Mouse (Mus musculus): Measurements from ENCODE around the gene Hbs1l. TPM values are rescaled to one million over a fixed set of nuclear protein-coding genes. Genes with fewer than 3 reads are reported as not detected.

Hbs1l gene
- total and polyA plus RNA-seq, 2 experiments from 2014 or later, result 59.1 to 72.2 TPM

GRCm38 (mm10) chr10:21318250-21318649 lies 22.5 kb downstream of the Hbs1l start:
- no peak overlapping the region for H3K4me2 ChIP-seq (ENCODE audit: low read depth, low read length, poor library complexity, severe bottlenecking)
- TF ChIP-seq CTCF (IDR thresholded peaks at IDR 0.05), result no peak
- no peak overlapping the region for H3K27ac ChIP-seq (ENCODE audit: low read depth, low read length)
- WGBS, result 96% methylated on average over 4 of the region's 4 CpGs
- H3K4me1 ChIP-seq (ENCODE audit: insufficient read depth, low read length), result no peaks in the 10 kb centered on the region
- no peaks in the 10 kb centered on the region; the same call in 1 of the 2 replicates for H3K36me3 ChIP-seq (ENCODE audit: insufficient read depth, low read length)
- no peaks in the 10 kb centered on the region for H3K27me3 ChIP-seq (ENCODE audit: insufficient read depth, low read length)
- no peaks in the 10 kb centered on the region for H3K9me3 ChIP-seq (ENCODE audit: low read length)
- H3K4me3 ChIP-seq (ENCODE audit: low read depth, low read length), result no peak overlapping the region
- H3K9ac ChIP-seq (replicated peaks; ENCODE audit: low read length, poor library complexity, severe bottlenecking), result no peak overlapping the region
- no peak for DNase-seq (ENCODE audit: low spot score)
- peak; percentile 17; the same call in 1 of the 2 replicates for ATAC-seq (ENCODE audit: low FRiP score)

GRCm38 (mm10) chr10:21318996-21319395 lies 23.2 kb downstream of the Hbs1l start:
- H3K4me3 ChIP-seq (ENCODE audit: low read depth, low read length), result no peak overlapping the region
- H3K9ac ChIP-seq (replicated peaks; ENCODE audit: low read length, poor library complexity, severe bottlenecking), result no peak overlapping the region
- TF ChIP-seq CTCF (IDR thresholded peaks at IDR 0.05), result no peak
- H3K4me1 ChIP-seq (ENCODE audit: insufficient read depth, low read length), result no peaks in the 10 kb centered on the region
- H3K4me2 ChIP-seq (ENCODE audit: low read depth, low read length, poor library complexity, severe bottlenecking), result no peak overlapping the region
- H3K27ac ChIP-seq (ENCODE audit: low read depth, low read length), result no peak overlapping the region
- H3K36me3 ChIP-seq (ENCODE audit: insufficient read depth, low read length), result no peaks in the 10 kb centered on the region; the same call in 1 of the 2 replicates
- ATAC-seq (ENCODE audit: low FRiP score), result no peak
- WGBS, result 94% methylated on average over 1 of the region's 1 CpGs
- H3K9me3 ChIP-seq (ENCODE audit: low read length), result no peaks in the 10 kb centered on the region
- H3K27me3 ChIP-seq (ENCODE audit: insufficient read depth, low read length), result no peaks in the 10 kb centered on the region
- DNase-seq (ENCODE audit: low spot score), result no peak

DNA sequence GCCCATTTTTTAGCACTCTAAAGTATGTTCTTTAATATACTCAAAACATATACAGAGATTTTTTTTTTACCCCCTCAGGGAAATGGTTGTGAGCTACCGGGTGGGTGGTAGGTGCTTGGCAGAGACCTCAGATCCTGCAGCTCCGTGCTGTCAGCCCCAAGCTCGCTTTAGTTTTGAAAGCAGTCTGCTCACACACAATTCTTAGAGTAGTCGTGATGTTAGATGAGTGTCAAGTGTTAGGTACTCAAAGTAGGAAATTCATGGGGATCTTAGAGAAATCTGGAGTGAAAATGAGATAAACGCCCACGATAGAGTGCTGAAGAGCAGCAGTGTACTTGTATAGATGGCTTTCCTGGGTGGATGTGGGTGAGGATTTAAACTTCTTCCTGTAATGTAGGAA lies 24.8 kb downstream of the Hbs1l start:
- no peaks in the 10 kb centered on the region for H3K9me3 ChIP-seq (ENCODE audit: low read length)
- DNase-seq (ENCODE audit: low spot score) (no peak), ATAC-seq (ENCODE audit: low FRiP score) (no peak)
- H3K36me3 ChIP-seq (ENCODE audit: insufficient read depth, low read length), result no peaks in the 10 kb centered on the region
- no peak overlapping the region for H3K9ac ChIP-seq (replicated peaks; ENCODE audit: low read length, poor library complexity, severe bottlenecking)
- no peak overlapping the region for H3K4me2 ChIP-seq (ENCODE audit: low read depth, low read length, poor library complexity, severe bottlenecking)
- H3K4me3 ChIP-seq (ENCODE audit: low read depth, low read length), result no peak overlapping the region
- no peak for TF ChIP-seq CTCF (IDR thresholded peaks at IDR 0.05)
- no peak overlapping the region for H3K27ac ChIP-seq (ENCODE audit: low read depth, low read length)
- 91% methylated on average over 6 of the region's 6 CpGs for WGBS
- no peaks in the 10 kb centered on the region for H3K27me3 ChIP-seq (ENCODE audit: insufficient read depth, low read length)
- H3K4me1 ChIP-seq (ENCODE audit: insufficient read depth, low read length), result no peaks in the 10 kb centered on the region

DNA sequence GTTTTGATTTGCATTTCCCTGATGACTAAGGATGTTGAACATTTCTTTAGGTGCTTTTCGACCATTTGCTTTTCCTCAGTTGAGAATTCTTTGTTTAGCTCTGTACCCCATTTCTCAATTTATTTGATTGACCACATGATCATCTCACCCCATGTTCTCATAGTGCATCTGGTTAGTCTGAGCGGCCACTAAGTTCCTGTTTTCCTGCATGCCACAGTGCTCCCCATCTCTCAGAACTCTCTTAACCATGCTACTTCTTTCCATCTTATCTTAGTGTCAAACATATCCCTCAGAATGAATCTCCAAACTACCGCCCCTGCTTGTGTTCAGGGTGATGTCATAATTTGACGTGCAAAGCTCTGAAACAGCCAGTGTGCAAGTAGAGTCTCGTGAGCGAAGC lies 30.6 kb downstream of the Hbs1l start:
- Histone ChIP-seq H3K27ac (ENCODE audit: low read depth, low read length) (no peak overlapping the region), H3K4me1 (ENCODE audit: insufficient read depth, low read length) (no peaks in the 10 kb centered on the region), H3K4me3 (ENCODE audit: low read depth, low read length) (no peak overlapping the region), H3K9ac (replicated peaks; ENCODE audit: low read length, poor library complexity, severe bottlenecking) (no peak overlapping the region), H3K9me3 (ENCODE audit: low read length) (no peaks in the 10 kb centered on the region), H3K36me3 (ENCODE audit: insufficient read depth, low read length) (peaks cover 4% of the 10 kb centered on the region; the same call in 1 of the 2 replicates), H3K4me2 (ENCODE audit: low read depth, low read length, poor library complexity, severe bottlenecking) (no peak overlapping the region), H3K27me3 (ENCODE audit: insufficient read depth, low read length) (no peaks in the 10 kb centered on the region)
- no peak for DNase-seq (ENCODE audit: low spot score)
- WGBS, result 92% methylated on average over 6 of the region's 6 CpGs
- no peak for ATAC-seq (ENCODE audit: low FRiP score)
- no peak for TF ChIP-seq CTCF (IDR thresholded peaks at IDR 0.05)

- ATAC-seq (ENCODE audit: low FRiP score) (no peak), DNase-seq (ENCODE audit: low spot score) (no peak)
- no peak for TF ChIP-seq CTCF (IDR thresholded peaks at IDR 0.05)
- Histone ChIP-seq H3K4me3 (ENCODE audit: low read depth, low read length) (no peak overlapping the region), H3K4me1 (ENCODE audit: insufficient read depth, low read length) (no peaks in the 10 kb centered on the region), H3K9me3 (ENCODE audit: low read length) (no peaks in the 10 kb centered on the region), H3K27me3 (ENCODE audit: insufficient read depth, low read length) (no peaks in the 10 kb centered on the region), H3K27ac (ENCODE audit: low read depth, low read length) (no peak overlapping the region), H3K4me2 (ENCODE audit: low read depth, low read length, poor library complexity, severe bottlenecking) (no peak overlapping the region), H3K9ac (replicated peaks; ENCODE audit: low read length, poor library complexity, severe bottlenecking) (no peak overlapping the region), H3K36me3 (ENCODE audit: insufficient read depth, low read length) (peaks cover 4% of the 10 kb centered on the region; the same call in 1 of the 2 replicates)
- WGBS, result 86% methylated on average over 7 of the region's 7 CpGs
Measured at GRCm38 (mm10) chr10:21327605-21328135, 31.9 kb downstream of the Hbs1l start.

DNA sequence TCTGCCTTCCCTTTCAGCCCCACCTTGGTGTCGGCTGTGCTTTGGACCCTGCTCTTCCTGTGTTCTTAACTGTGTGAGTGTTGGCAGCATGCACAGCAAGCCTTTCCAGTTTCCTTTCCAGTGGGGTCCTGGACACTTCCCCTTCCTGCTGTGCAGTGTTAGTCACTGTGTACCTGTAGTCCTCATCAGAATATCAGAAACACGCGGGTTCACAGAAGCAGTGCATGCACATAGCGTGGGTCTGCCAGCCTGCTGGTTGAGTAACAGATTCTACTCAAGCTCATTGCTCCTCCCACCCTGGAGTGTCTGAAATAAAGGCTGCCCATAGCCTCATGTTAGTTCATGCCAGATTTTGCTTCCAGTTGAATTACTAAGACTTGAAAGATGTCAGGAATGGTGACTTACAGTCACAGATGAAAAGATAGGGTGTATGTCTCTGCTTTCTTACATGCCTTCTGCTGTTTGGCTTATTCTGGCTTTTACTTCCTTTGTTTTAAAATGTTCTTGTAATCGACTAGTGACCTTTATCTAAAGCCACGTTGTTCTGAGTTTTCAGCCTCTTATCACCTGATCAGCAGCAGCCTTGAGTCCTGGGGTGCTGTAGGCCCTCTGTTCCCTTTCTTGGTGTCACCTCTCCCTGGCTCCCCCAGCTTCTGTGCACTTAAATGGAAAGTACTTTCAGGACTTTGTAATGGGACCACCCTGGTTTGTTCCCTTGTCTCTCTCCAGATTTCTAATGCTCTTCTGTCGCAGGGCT lies 38.7 kb downstream of the Hbs1l start:
- WGBS, result 89% methylated on average over 7 of the region's 7 CpGs
- Histone ChIP-seq H3K4me2 (ENCODE audit: low read depth, low read length, poor library complexity, severe bottlenecking) (no peak overlapping the region), H3K36me3 (ENCODE audit: insufficient read depth, low read length) (peaks cover 11% of the 10 kb centered on the region), H3K27ac (ENCODE audit: low read depth, low read length) (no peak overlapping the region), H3K4me1 (ENCODE audit: insufficient read depth, low read length) (no peaks in the 10 kb centered on the region), H3K9ac (replicated peaks; ENCODE audit: low read length, poor library complexity, severe bottlenecking) (no peak overlapping the region), H3K9me3 (ENCODE audit: low read length) (no peaks in the 10 kb centered on the region), H3K4me3 (ENCODE audit: low read depth, low read length) (no peak overlapping the region), H3K27me3 (ENCODE audit: insufficient read depth, low read length) (no peaks in the 10 kb centered on the region)
- no peak for TF ChIP-seq CTCF (IDR thresholded peaks at IDR 0.05)
- DNase-seq (ENCODE audit: low spot score), result no peak
- no peak for ATAC-seq (ENCODE audit: low FRiP score)
